Mouse (Mus musculus): Measurements from ENCODE around the gene Polr2c. TPM values are rescaled to one million over a fixed set of nuclear protein-coding genes. Genes with fewer than 3 reads are reported as not detected.

Polr2c gene
- polyA plus RNA-seq, 1 experiment from 2014 or later: 111 TPM

Other genes with a start within 250 kb of the Polr2c start
- 88.2 and 96.3 TPM in 2 replicates for gene Arl2bp, start 190.8 kb upstream of the Polr2c start, polyA plus RNA-seq (2014; fragmentation: Nextera tagmentation; extraction: Ambion mirVana)
- 2.0 and 2.2 TPM in 2 replicates for gene Pllp, start 161.2 kb upstream of the Polr2c start, polyA plus RNA-seq (2014; fragmentation: Nextera tagmentation; extraction: Ambion mirVana)
- gene Ccl22, start 111.9 kb upstream of the Polr2c start, polyA plus RNA-seq (2014; fragmentation: Nextera tagmentation; extraction: Ambion mirVana): not detected in 2 replicates
- 32.6 and 42.0 TPM in 2 replicates for gene Cx3cl1, start 85.4 kb upstream of the Polr2c start, polyA plus RNA-seq (2014; fragmentation: Nextera tagmentation; extraction: Ambion mirVana)
- 0.46 and 1.3 TPM in 2 replicates for gene Ccl17, start 47.0 kb upstream of the Polr2c start, polyA plus RNA-seq (2014; fragmentation: Nextera tagmentation; extraction: Ambion mirVana)
- 59.1 and 59.8 TPM in 2 replicates for gene Coq9, start 19.1 kb upstream of the Polr2c start, polyA plus RNA-seq (2014; fragmentation: Nextera tagmentation; extraction: Ambion mirVana)
- gene Ciapin1, start 19.1 kb upstream of the Polr2c start, polyA plus RNA-seq (2014; fragmentation: Nextera tagmentation; extraction: Ambion mirVana): 151 and 171 TPM in 2 replicates
- gene Dok4, start 18.9 kb downstream of the Polr2c start, polyA plus RNA-seq (2014; fragmentation: Nextera tagmentation; extraction: Ambion mirVana): 65.2 and 68.7 TPM in 2 replicates
- gene Ccdc102a, start 60.6 kb downstream of the Polr2c start, polyA plus RNA-seq (2014; fragmentation: Nextera tagmentation; extraction: Ambion mirVana): 7.1 and 9.0 TPM in 2 replicates
- 0.23 and 0.27 TPM in 2 replicates for gene Adgrg5, start 66.2 kb downstream of the Polr2c start, polyA plus RNA-seq (2014; fragmentation: Nextera tagmentation; extraction: Ambion mirVana)
- 115 and 123 TPM in 2 replicates for gene Adgrg1, start 117.3 kb downstream of the Polr2c start, polyA plus RNA-seq (2014; fragmentation: Nextera tagmentation; extraction: Ambion mirVana)
- gene Adgrg3, start 160.2 kb downstream of the Polr2c start, polyA plus RNA-seq (2014; fragmentation: Nextera tagmentation; extraction: Ambion mirVana): 1.1 and 1.2 TPM in 2 replicates
- 1.8 and 2.3 TPM in 2 replicates for gene Drc7, start 197.7 kb downstream of the Polr2c start, polyA plus RNA-seq (2014; fragmentation: Nextera tagmentation; extraction: Ambion mirVana)
- 36.6 and 39.2 TPM in 2 replicates for gene Katnb1, start 223.7 kb downstream of the Polr2c start, polyA plus RNA-seq (2014; fragmentation: Nextera tagmentation; extraction: Ambion mirVana)

All from hindbrain, embryonic 14.5 days (tissue).